Mouse (Mus musculus) monocyte, adult 5-6 weeks (primary cell): Measurements from ENCODE around the gene Lpp. TPM values are rescaled to one million over a fixed set of nuclear protein-coding genes. Genes with fewer than 3 reads are reported as not detected.
A peak's percentile ranks its signal among the peaks of the same experiment; 100 is the strongest.

Source experiments
- ATAC-seq: fragments of 153-309, 156-312 bp; replicated peaks from 2 replicates; pipeline ENCODE4 v1.8.0; 2017; ENCODE audit warnings: mild to moderate bottlenecking; ENCODE audit not compliant: low TSS enrichment, insufficient number of reproducible peaks, severe bottlenecking, poor library complexity, low FRiP score
- total RNA-seq: library from RNA; stranded (forward); fragments of 200-1000, 200-491, 200-594 nt; gene quantifications from 3 replicates; pipeline ENCODE4 v1.2.3, GENCODE M21; 2017

Lpp gene
- total RNA-seq, 1 experiment from 2014 or later: 8.9 TPM

GRCm38 (mm10) chr16:24453536-24453935, 60.2 kb downstream of the Lpp start:
- no peak for ATAC-seq

DNA sequence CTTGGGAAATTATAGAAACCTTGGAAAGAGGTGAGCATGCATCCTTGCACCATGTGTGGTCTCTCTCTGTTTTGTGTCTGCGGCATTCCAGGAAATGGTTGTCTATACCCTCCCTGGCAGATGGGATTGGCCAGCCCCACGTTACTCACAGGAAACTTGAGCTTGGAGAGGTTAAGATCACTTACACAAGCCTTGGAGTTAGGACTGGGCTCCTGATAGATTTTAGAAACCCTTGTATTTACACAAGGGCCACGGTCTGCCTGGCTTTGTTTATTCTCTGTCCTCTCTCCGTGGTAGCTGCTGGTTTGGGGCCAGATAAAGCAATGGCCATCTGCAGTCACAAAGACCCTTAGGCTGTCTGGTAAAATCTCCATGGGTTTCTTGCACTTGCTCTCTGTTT, 61.2 kb downstream of the Lpp start:
- no peak for ATAC-seq

- no peak for ATAC-seq
Observed at GRCm38 (mm10) chr16:24455361-24455855, 62.1 kb downstream of the Lpp start.

- ATAC-seq: no peak
Observed at GRCm38 (mm10) chr16:24463842-24464241, 70.5 kb downstream of the Lpp start.

- ATAC-seq: no peak
Observed at GRCm38 (mm10) chr16:24464436-24464835, 71.1 kb downstream of the Lpp start.

DNA sequence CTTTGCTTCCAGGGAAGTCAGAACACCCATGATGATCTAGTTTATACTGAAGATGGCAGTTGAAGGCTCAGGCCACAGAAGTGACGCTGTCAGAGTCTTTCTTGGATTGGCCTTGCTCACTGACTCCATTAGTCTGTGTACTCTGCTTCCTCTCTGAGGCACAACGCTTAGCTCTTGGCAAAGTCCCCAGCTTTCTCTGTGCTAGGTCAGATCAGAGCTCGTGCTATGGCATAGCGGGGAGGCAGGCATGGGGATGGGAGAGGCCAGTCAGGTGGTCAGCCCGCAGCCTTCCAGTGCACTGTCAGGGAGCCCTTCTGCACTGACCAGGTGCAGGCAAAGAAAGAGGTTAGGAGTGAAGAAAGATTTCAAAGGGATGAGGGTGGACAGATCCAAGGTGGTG, 72.3 kb downstream of the Lpp start:
- no peak for ATAC-seq

DNA sequence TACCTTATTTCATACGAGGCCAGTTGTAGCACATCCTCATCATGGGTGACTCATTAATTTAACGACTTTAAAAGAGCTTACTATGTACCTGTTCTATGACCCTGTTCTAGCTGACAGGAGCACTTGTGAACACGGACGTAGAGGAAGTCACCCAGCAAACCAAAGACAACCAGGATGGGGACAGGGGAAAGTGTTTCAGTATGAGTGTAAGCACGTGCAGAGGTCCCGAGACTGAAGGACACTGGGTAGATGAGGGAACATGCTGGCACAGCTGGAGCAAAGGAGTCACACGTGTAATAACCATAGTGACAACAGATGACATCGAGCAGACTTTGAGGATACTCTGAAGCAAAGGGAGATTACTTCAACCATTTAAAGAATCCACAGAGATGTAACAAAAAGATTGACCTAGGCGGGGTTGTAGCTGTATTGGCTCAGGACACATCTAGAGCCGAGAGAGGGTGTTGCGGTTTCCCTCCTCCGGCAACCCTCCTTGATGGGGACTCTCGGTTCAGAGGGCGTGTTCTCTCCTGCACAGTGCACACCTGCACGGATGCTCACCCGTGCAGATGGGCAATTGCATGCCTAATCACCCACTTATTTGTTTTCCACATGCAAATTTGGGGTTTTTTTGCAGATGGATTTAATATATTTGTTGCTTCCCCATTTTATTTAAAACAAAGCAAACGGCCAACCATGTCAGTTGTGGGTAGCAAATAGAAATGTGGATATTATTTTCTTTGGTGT, 74.4 kb downstream of the Lpp start:
- no peak for ATAC-seq

DNA sequence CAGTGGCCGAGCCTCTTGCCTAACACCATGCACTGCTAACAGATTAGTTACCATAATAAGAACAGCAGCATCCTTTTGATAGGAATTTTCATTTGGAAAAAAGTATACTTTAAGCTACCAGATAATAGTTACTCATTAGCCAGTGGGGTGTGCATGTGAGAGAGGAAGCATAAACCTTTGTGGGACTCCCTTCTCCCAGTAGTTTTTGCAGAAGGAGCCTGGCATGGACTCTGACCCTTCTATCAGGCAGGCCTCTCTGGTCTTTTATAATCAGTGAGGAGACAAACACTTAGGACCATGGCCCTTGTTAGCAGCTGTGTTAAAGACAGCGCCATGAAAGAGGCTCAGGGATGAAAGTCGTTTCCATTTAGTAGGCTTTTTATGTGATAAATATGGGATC, 76.0 kb downstream of the Lpp start:
- no peak for ATAC-seq

DNA sequence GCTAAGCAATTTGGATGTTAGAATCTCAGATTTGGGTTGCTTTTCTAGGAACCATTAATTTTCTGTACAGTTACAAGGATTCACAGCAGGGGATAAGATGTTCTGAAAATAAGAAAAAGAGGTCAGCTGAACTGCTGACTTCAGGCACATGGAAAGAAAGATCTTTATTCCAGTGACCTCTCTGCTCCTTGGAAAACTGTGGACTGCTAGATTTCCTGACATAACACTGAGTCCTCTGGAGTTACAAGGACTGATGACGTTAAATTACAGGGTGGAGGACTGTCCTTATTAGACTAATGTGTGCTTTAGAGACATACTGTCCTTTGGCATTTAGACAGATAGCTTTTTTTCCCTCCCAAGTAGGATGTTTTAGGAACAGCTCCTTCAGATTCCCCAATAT, 77.3 kb downstream of the Lpp start:
- no peak for ATAC-seq

DNA sequence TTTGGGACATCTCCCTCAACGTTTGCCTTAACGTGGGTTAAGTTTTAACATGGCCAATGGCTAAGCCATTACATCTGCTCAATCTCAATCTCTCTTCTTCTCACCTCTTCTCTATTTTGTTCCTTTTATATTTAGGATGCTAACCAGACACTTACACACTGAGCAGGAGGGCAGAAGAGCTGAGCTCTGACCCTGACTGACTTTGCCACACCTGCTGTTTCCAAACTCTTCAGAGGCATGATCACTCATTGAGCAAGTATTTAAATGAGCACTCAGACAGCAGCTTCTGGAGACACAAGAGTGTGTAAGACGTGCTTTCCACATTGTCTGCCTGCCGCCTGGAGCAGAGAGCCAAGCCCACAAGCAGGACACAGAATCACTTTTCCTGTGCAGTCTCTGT, 77.7 kb downstream of the Lpp start:
- peak; percentile 43; the same call in 1 of the 2 replicates for ATAC-seq

DNA sequence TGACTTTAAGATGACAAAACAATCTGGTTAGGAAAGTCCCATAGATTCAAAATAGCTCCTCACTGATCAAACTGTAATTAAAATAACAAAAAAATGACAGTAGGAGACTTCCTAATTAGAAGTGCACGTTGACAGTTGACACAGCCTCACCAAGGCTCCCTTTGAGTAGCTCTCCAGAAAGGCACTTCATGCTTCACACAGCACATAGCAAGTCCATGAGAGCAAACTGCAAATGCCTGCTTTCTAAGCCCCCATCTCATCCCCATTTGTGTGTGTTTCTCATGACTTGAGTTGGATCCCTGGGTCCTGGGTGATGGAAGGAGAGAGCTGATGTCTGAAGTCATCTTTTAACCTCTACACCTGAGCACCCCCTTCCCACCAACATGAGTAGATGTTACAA, 78.5 kb downstream of the Lpp start:
- ATAC-seq: no peak

DNA sequence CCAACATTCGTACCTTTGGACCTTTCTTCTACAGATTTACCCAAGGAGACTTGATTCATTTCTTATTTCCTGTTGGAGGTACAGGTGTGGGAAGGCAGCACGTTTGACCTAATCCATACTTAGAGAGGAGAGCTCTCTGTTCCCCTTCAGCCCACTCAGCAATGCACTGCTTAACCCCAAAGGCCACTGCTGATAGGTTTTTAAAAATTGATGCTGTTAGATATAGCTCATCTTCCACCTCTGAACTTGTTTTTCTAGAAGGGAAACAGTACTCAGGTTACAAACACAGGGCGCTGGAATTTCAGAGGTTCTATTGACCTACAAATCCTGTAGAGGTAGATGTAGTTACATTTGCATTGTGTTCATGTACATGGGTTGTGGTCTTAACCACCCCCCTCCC, 80.7 kb downstream of the Lpp start:
- no peak for ATAC-seq

- 0 out of 2 replicates have a peak, but pooled peaks have one; percentile 56 for ATAC-seq
Observed at GRCm38 (mm10) chr16:24474781-24475180, 81.5 kb downstream of the Lpp start.

GRCm38 (mm10) chr16:24475305-24475947, 82.1 kb downstream of the Lpp start:
- no peak for ATAC-seq

- ATAC-seq: 0 out of 2 replicates have a peak, but pooled peaks have one; percentile 40
Observed at GRCm38 (mm10) chr16:24476911-24477401, 83.6 kb downstream of the Lpp start.

DNA sequence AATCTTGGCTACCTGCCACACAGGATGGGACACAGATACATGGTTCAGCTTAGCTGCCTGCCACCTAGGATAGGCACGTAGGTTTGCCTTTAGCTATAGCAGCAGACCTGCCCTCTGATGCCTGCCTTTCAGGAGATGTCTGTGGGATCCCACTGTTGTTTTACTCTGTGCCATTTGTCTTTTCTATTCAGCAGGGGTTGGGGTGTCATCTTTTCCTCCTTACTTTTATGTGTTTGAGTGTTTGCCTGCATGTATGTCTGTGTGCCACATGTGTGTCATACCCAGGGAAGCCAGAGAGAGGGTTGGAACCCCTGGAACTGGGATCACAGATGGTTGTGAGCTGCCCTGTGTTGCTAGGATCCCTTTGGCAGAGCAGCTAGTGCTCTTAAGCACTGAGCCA, 84.7 kb downstream of the Lpp start:
- ATAC-seq: no peak

DNA sequence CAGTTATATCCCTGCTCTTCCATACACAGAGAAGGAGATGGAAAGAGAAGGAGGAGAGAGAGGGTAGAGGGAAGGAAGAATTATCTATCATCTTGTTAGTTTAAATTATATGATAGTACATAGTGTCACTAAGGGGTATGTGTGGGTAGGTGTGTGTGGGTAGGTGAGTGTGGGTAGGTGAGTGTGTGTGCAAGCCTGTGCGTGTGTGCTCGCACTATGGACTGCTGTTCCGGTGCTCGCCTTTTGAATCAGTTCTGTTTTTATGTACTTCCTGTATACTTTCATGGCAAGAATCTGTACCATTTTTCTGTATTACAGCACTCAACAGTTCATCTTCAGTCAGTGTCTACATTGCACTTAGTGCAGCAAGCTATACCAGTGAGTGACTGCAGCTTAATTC, 85.5 kb downstream of the Lpp start:
- ATAC-seq: no peak

DNA sequence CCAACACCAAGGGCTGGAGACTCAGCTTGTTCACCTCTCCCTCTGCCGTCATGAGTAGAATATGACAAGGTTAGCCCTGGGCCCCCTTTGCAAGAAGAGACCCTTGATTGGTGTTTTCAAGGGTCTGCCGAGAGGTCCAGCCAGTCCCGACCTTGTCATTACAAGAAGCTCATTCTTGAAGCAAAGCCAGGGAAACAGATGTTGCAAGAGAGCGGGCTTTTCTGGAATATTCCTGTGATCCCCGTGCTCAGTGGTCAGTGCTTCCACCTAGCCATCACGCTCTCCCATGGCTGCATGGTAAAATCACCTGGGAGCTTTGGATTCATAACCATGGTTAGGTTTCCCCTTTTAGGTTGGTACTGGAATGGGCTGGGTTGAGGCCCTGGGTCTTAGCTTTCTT, 89.3 kb downstream of the Lpp start:
- ATAC-seq: no peak

DNA sequence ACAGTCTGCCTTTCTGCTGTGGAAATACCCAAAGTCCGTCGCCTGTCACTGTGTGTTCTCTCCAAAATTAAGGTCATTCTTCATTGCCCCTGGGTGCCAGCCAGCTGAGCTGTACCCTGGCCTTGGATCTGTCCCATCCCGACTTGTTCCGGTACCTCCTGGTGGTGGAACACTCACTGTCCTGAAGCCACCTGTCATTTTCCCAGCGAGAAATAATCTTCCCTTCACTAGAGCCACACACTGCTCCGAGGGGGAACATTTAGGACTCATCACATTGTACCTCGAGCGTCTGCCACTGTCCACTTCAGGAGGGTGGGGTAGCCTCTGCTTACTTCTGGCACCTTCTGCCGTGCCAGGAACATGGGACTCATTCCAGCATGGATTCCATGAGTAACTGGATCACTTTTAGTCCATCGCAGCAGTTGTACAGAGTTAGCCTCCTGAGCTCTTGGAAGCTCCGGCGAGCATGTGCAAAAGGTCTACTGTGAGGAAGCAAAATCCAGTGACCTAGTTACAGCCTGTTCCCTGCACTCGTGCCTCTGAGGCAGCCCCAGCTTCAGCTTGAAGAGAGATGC, 90.3 kb downstream of the Lpp start:
- no peak for ATAC-seq

DNA sequence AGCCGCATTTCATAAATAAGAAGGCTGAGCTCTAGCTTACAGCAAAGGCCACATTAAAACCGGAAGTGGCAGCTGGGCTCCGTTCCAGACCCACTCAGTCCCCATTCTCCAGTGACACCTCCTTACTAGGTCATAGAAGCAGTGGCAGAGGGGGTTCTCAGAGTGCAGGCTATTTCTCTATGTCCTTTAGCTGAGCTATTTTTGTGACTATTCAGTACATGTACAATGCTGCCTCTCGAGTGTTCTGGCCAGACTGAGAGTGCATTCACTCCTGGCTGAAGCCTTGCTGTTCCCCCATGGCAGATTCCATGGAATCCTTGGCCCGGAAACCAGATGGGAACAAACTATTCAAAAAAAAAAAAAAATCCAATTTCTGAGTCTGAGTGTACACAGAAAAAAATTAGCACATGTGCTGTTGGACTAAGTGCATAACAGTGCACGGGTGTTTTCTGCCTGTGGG, 94.5 kb downstream of the Lpp start:
- ATAC-seq: peak; percentile 74
